Mouse (Mus musculus) neural tube, embryonic 11.5 days (tissue): ENCODE measurements around the gene Ptprc. TPM values are rescaled to one million over a fixed set of nuclear protein-coding genes. Genes with fewer than 3 reads are reported as not detected.

ENCODE experiments used
- ATAC-seq: fragments of 200-750 bp; cut with Nextera tagmentation; 2 replicates; pipeline ENCODE4 v1.8.0; 2017; ENCODE audit warnings: moderate number of reproducible peaks, mild to moderate bottlenecking, moderate TSS enrichment, moderate library complexity; ENCODE audit not compliant: insufficient read depth, low FRiP score, low TSS enrichment
- DNase-seq: peaks from one replicate; pipeline ENCODE4 v3.0.0-alpha.2; 2015; ENCODE audit warnings: low spot score
- H3K27ac ChIP-seq: fragments of 300-500 bp; sonication (generic); 2 replicates; pipeline ENCODE4 v1.5.1; 2014; ENCODE audit warnings: low read depth, mild to moderate bottlenecking, low read length
- H3K27me3 ChIP-seq: fragments of 300-500 bp; sonication (generic); 2 replicates; pipeline ENCODE4 v1.6.1; 2014; ENCODE audit warnings: mild to moderate bottlenecking, low read length, mixed read lengths; ENCODE audit not compliant: control insufficient read depth, insufficient read depth
- H3K36me3 ChIP-seq: fragments of 300-500 bp; sonication (generic); 2 replicates; pipeline ENCODE4 v1.6.1; 2014; ENCODE audit warnings: mild to moderate bottlenecking, low read length, moderate library complexity, mixed read lengths; ENCODE audit not compliant: control insufficient read depth, insufficient read depth
- H3K4me1 ChIP-seq: fragments of 300-500 bp; sonication (generic); 2 replicates; pipeline ENCODE4 v1.6.1; 2014; ENCODE audit warnings: low read length, mixed read lengths; ENCODE audit not compliant: control insufficient read depth, insufficient read depth
- H3K4me2 ChIP-seq: fragments of 300-500 bp; sonication (generic); 2 replicates; pipeline ENCODE4 v1.6.1; 2014; ENCODE audit warnings: low read depth, mild to moderate bottlenecking, moderate library complexity
- H3K4me3 ChIP-seq: fragments of 300-500 bp; sonication (generic); 2 replicates; pipeline ENCODE4 v1.5.1; 2014; ENCODE audit warnings: low read depth, low read length
- H3K9ac ChIP-seq: fragments of 300-500 bp; sonication (generic); 2 replicates; pipeline ENCODE4 v1.6.1; 2014; ENCODE audit warnings: mild to moderate bottlenecking, low read length
- H3K9me3 ChIP-seq: fragments of 300-500 bp; sonication (generic); 2 replicates; pipeline ENCODE4 v1.6.1; 2016; ENCODE audit warnings: low read length; ENCODE audit not compliant: control insufficient read depth
- WGBS: fragments of 180-500 bp; shearing (Covaris S2); extraction: QIAGEN DNeasy Blood & Tissue Kit; methylation state at CpG from one replicate; pipeline ENCODE4 v1.1.7; 2014; 5-methylcytosine and 5-hydroxymethylcytosine counted together
- polyA plus RNA-seq: library from polyadenylated mRNA; unstranded; fragments of >200 nt; fragmentation: Nextera tagmentation; extraction: Ambion mirVana; gene quantifications from 2 replicates; pipeline ENCODE4 v1.2.1, GENCODE M21; 2014

Ptprc gene
- 1.4 and 2.2 TPM in 2 replicates for polyA plus RNA-seq

DNA sequence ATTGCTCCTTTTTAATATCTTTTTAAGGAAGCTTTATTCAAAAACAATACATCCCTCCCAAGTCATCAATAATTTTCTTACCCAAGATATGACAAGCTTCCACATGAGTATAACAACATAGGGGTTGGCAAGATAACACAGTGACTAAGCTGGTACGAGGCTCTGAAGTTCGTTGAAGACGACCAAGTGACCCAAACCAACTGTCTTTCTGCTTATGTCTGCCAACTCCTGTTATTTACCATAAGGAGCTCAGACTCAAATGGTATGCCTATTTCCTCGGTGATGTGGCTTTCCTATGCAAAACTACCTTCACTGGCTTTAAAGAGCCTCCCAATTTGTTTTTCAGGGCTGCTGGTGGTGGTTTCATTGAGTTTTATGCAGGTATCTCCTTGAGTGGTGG lies at the start of gene Ptprc:
Gene Ptprc (minus strand): TSS at position 215 of the 400 bp plus-strand sequence.
- no peaks in the 10 kb centered on the region for H3K36me3 ChIP-seq
- H3K4me3 ChIP-seq, result no peak within 1 kb of the TSS
- ATAC-seq (no peak), DNase-seq (no peak)
- H3K27ac ChIP-seq, result no peak within 1 kb of the TSS
- no peaks in the 10 kb centered on the region for H3K9me3 ChIP-seq
- no peak within 1 kb of the TSS for H3K4me2 ChIP-seq
- no peaks in the 10 kb centered on the region for H3K27me3 ChIP-seq
- WGBS, result 80% methylated on average over 4 of the region's 4 CpGs
- H3K4me1 ChIP-seq, result no peaks in the 10 kb centered on the region
- H3K9ac ChIP-seq, result no peak within 1 kb of the TSS

DNA sequence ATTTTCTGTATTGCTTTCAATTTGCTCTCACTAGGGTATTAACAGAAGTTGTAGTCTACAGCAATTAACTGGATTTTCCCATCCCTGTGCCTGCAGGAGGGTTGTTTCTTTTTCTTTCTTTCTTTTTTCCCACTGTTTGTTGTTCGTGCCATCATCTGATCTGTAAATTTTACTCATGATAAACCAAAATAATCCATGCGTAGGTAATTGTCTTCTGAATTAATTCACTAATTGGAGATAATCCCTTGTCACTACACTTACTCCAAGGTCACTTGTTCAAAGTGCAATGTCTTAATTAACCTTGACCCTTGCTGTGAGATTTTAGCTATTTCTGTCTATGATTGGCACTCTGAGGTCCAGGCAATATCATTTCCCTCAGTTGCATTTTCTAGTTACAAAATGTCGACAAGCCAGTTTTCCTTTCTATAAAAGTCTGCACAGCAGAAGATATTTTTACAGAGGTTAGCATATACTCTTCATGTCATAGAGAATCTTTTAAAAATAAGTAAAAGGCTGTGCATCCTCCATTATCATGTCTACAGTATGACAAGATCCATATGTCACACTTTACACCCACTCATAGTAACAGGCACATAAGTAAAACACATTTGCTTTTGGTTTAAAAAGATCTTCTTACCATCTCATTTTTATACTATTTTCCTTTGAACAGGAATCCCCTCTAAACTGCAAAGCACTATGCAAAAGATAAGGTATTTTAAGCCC lies 39.4 kb upstream of the Ptprc start:
- Histone ChIP-seq H3K4me1 (no peaks in the 10 kb centered on the region), H3K4me2 (no peak overlapping the region), H3K27me3 (no peaks in the 10 kb centered on the region), H3K27ac (no peak overlapping the region), H3K4me3 (no peak overlapping the region), H3K9me3 (no peaks in the 10 kb centered on the region), H3K9ac (no peak overlapping the region), H3K36me3 (no peaks in the 10 kb centered on the region)
- ATAC-seq (no peak), DNase-seq (no peak)
- 92% methylated on average over 3 of the region's 3 CpGs for WGBS

DNA sequence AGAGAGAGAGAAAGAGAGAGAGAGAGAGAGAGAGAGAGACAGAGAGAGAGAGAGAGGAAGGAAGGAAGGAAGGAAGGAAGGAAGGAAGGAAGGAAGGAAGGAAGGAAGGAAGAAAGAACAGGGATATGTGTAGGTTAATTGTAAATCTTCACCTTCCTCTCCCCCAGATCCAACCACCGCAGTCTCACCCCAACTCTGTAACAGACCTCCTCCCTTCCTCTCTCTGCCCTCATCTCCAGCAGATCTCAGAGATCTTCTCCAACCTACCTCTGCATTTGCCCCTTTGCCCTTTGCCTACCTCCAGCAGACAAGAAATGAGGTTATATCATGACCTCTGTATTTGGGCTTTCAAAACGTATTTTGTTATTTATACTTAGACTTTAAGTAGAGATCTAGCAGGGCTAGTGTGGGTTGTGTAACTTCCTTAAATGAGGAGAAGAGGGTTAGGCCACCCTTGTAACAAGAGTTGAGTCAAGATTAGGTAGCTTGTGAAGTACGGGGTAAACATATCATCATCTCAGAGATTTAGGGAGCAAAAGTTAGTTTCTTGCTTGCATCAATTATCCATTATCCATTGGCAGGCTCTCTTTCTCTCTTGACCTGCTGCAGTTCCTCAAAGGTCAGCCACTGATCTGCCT lies 35.0 kb upstream of the Ptprc start:
- Histone ChIP-seq H3K27ac (no peak overlapping the region), H3K4me1 (0 out of 2 replicates have a peak, but pooled peaks cover 2% of the 10 kb centered on the region)

DNA sequence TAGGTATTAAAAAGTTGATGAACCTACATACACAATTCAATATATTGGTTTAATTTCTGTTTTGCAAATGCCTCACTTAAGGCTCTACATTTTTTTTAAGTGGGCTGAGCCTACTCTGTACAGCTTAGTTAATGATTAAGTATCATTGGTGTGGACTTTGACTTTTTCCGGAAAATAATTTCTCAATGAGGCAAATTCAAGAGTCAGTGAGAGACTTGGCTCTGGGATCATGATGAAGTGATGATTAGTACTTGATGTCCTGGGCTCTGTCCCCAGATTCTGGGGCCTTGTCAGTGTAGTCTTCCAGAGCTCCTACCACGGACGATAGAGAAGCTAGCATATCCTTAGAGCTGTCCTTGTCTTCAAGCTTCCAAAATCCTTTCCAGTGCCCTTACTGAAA lies 34.2 kb upstream of the Ptprc start:
- no peaks in the 10 kb centered on the region for H3K27me3 ChIP-seq
- 0 out of 2 replicates have a peak, but pooled peaks cover 2% of the 10 kb centered on the region for H3K4me1 ChIP-seq
- DNase-seq (no peak), ATAC-seq (no peak)
- H3K9me3 ChIP-seq, result no peaks in the 10 kb centered on the region
- H3K9ac ChIP-seq, result no peak overlapping the region
- no peak overlapping the region for H3K4me3 ChIP-seq
- H3K4me2 ChIP-seq, result no peak overlapping the region
- H3K27ac ChIP-seq, result no peak overlapping the region
- H3K36me3 ChIP-seq, result no peaks in the 10 kb centered on the region
- WGBS, result 94% methylated on average over 3 of the region's 3 CpGs

More for the DNA sequence above, 35.0 kb upstream of the Ptprc start:
- no peak overlapping the region for H3K4me2 ChIP-seq
- WGBS, result 89% methylated on average over 3 of the region's 3 CpGs
- H3K4me3 ChIP-seq, result no peak overlapping the region
- H3K9ac ChIP-seq, result no peak overlapping the region
- ATAC-seq (no peak), DNase-seq (no peak)
- H3K9me3 ChIP-seq, result no peaks in the 10 kb centered on the region
- H3K36me3 ChIP-seq, result no peaks in the 10 kb centered on the region
- H3K27me3 ChIP-seq, result no peaks in the 10 kb centered on the region

DNA sequence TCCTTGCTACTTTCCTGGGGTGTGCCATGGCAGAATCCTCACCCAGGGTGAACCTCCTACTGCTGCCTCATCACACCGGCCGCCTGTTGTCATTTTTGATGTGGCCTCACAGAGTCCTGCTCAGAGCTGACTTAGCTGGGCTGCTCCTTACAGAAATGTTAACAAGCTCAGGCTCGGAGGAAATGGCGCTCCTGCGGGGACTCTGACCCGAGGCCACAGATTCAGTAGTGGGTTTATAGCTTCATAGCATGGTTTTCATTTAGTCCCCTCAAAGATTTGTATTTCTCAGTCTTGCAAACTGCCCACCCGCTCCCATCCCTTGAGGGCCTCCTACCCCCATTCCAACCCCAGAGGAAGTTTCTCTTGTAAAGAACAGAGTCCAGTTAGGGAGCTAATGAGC lies 30.5 kb upstream of the Ptprc start:
- no peak overlapping the region for H3K9ac ChIP-seq
- H3K36me3 ChIP-seq, result no peaks in the 10 kb centered on the region
- ATAC-seq, result no peak
- H3K27me3 ChIP-seq, result no peaks in the 10 kb centered on the region
- 47% methylated on average over 7 of the region's 7 CpGs for WGBS
- no peaks in the 10 kb centered on the region for H3K9me3 ChIP-seq
- H3K27ac ChIP-seq, result no peak overlapping the region
- H3K4me2 ChIP-seq, result no peak overlapping the region
- 0 out of 2 replicates have a peak, but pooled peaks cover 2% of the 10 kb centered on the region for H3K4me1 ChIP-seq
- no peak overlapping the region for H3K4me3 ChIP-seq
- DNase-seq, result no peak

DNA sequence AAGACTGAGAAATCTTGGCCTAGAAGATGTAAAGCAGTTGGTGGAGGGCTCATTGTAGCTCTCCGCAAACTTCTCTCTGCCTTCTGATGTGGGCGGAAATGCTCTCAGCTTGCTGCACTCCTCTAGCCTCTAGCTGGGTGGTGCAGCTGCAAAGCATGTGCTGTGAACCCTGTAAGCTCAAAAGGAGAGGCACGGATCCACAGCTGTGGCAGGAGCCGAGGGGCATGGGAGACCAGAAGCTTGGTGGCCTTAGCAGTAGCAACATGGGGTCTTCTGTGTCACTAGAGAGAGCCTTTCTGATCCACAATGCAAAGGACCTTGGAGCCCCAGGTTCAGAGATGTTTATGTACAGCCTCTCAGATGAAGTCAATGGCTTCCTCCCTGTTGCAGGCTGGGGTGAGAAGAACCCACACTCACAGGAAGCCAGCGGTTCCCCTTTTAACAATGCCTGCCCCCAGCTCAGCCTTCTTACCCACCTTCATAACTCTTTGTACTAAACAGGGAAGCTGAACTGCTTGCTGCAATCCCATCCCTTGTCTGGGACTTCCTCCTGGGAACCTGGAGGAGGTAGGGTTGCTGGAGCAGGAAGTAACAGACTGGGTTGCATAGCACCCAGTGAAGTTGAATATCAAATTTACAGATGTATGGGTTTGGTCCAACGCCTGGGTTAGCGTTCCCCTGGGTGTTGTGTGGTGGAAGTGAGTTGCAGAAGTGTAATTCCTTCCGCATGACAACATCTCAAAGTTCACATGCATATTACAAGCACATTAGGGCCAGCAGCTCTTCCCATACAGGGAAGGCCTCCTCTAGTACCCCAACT lies 16.4 kb upstream of the Ptprc start:
- WGBS, result 79% methylated on average over 8 of the region's 8 CpGs
- no peak overlapping the region for H3K4me2 ChIP-seq
- no peak overlapping the region for H3K4me3 ChIP-seq
- DNase-seq, result no peak
- H3K9me3 ChIP-seq, result no peaks in the 10 kb centered on the region
- ATAC-seq, result no peak
- H3K4me1 ChIP-seq, result no peaks in the 10 kb centered on the region
- H3K9ac ChIP-seq, result no peak overlapping the region
- no peak overlapping the region for H3K27ac ChIP-seq
- no peaks in the 10 kb centered on the region for H3K36me3 ChIP-seq
- H3K27me3 ChIP-seq, result no peaks in the 10 kb centered on the region

DNA sequence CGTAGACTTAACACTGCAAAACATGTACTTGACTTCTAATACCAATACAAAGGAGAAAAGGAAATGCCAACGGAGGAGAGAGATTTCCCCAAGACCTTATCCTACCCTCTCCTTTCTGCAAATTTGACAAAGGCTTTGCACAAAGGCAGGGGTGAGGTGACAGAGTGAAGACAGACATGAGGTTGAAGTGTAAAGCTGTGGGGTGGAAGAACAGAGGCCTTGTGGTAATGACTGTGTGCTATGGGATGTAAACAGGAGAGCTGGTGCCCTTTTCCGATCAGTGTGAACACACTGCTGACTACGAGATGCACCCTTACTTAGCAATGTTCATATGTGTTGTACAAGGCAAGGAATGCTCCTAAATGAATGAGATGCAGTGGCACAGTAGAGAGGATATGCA lies 12.6 kb upstream of the Ptprc start:
- no peaks in the 10 kb centered on the region for H3K9me3 ChIP-seq
- DNase-seq (no peak), ATAC-seq (no peak)
- H3K4me2 ChIP-seq, result no peak overlapping the region
- no peak overlapping the region for H3K4me3 ChIP-seq
- H3K27ac ChIP-seq, result no peak overlapping the region
- H3K4me1 ChIP-seq, result no peaks in the 10 kb centered on the region
- no peaks in the 10 kb centered on the region for H3K27me3 ChIP-seq
- WGBS, result 89% methylated on average over 4 of the region's 4 CpGs
- no peak overlapping the region for H3K9ac ChIP-seq
- H3K36me3 ChIP-seq, result no peaks in the 10 kb centered on the region

DNA sequence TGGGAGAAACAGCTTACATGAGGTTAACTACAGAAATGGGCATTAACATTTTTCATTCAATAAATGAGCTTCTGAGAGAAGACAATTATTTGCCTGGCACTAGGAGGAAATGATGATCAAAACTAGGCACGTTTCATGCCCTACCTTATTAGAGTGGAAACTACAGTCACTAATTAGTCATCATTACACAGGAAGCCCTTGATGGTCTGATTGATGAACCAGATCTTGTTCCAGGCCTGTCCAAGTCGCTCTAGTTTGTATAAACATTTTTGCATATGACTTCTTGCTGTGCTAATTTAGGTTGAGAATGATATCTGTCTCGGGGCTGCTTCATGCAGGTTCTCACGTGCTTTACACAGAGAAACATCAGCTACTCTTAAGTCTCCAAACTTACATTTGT lies 10.4 kb upstream of the Ptprc start:
- H3K4me1 ChIP-seq, result no peaks in the 10 kb centered on the region
- no peak for DNase-seq
- no peaks in the 10 kb centered on the region for H3K27me3 ChIP-seq

More for the DNA sequence above, 10.4 kb upstream of the Ptprc start:
- 80% methylated on average over 4 of the region's 4 CpGs for WGBS
- no peak for ATAC-seq
- H3K9me3 ChIP-seq, result no peaks in the 10 kb centered on the region
- no peak overlapping the region for H3K4me3 ChIP-seq
- no peak overlapping the region for H3K27ac ChIP-seq
- no peak overlapping the region for H3K9ac ChIP-seq
- no peaks in the 10 kb centered on the region for H3K36me3 ChIP-seq
- no peak overlapping the region for H3K4me2 ChIP-seq
